Mouse (Mus musculus) olfactory bulb, adult 2 months (tissue): ENCODE data around the gene Abtb2.

Experiments
- CTCF ChIP-seq: fragments of 200-500 bp; IDR thresholded peaks from 2 replicates; pipeline ENCODE4 v1.5.1; 2012; ENCODE audit warnings: low read depth, mild to moderate bottlenecking, low read length, moderate library complexity; ENCODE audit not compliant: insufficient read depth
- POLR2A ChIP-seq: fragments of 200-500 bp; IDR thresholded peaks from 2 replicates; pipeline ENCODE4 v1.6.1; 2012; ENCODE audit warnings: mild to moderate bottlenecking, low read depth, low read length, moderate library complexity; ENCODE audit not compliant: insufficient read depth

- TF ChIP-seq CTCF, result no peak
- no peak for TF ChIP-seq POLR2A
Observed at GRCm38 (mm10) chr2:103556125-103556877, 9.8 kb upstream of the Abtb2 start.
